9 mouse cellular contexts compared by ENCODE assay signal in the genomic region with DNA sequence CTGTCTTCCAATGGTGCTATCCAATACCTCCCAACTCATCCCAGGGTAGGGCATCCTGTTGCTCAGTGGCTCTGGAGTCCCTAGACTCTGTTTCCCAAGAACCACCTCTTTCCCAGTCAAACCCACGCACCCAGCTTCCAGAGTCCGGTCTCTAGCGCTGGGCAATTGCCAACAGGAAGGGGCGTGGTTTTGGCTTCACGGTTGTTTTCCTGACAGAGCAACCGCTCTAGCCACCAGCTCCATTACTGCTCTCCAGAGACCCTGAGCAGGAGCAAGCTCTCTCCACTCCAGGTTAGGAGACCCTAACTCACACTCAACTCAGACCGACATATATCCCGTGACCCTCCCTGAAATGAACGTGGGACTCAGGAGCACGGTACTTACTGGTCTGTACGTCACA. TPM values are rescaled to one million over a fixed set of nuclear protein-coding genes. Genes with fewer than 3 reads are reported as not detected.
DNase-seq lines count a peak whose midpoint lies in the region; ATAC-seq and TF ChIP-seq lines count a peak whose summit lies in the region.
"Had no signal": no experiment of that assay in that cellular context is flagged by ENCODE, and none has a peak within 500 bp of the region (broad histone marks: within the 10 kb centered on the region; RNA-seq: fewer than 3 reads in every experiment).

No protein-coding gene starts in this region.

- H3K9me3 ChIP-seq in intestine, postnatal 0 days (ENCODE audit: control insufficient read depth), result no peaks in the 10 kb centered on the region
- H3K9me3 ChIP-seq in stomach, embryonic 15.5 days, result no peaks in the 10 kb centered on the region
- no peaks in the 10 kb centered on the region for H3K9me3 ChIP-seq in midbrain, embryonic 11.5 days (ENCODE audit: control insufficient read depth, low read length)
- H3K9me3 ChIP-seq: embryonic facial prominence, embryonic 12.5 days had no signal

- H3K27me3 ChIP-seq in intestine, postnatal 0 days (replicated peaks; ENCODE audit: control insufficient read depth, insufficient read depth, low read length), result no peaks in the 10 kb centered on the region
- no peaks in the 10 kb centered on the region for H3K27me3 ChIP-seq in stomach, embryonic 15.5 days (replicated peaks)
- no peaks in the 10 kb centered on the region for H3K27me3 ChIP-seq in midbrain, embryonic 11.5 days (ENCODE audit: control insufficient read depth, insufficient read depth, low read length)
- H3K27me3 ChIP-seq: embryonic facial prominence, embryonic 12.5 days had no signal

- TF ChIP-seq POLR2A in lung, adult 2 months (IDR thresholded peaks at IDR 0.05; ENCODE audit: borderline replicate concordance, extremely low read depth, low read depth, low read length), result peak; percentile 97; the same call in 1 of the 2 replicates

- WGBS in intestine, postnatal 0 days, result 61% methylated on average over 11 of the region's 11 CpGs
- WGBS in lung, adult 2 months, result 32% methylated on average over 11 of the region's 11 CpGs
- WGBS in stomach, embryonic 15.5 days, result 67% methylated on average over 11 of the region's 11 CpGs
- 86% methylated on average over 11 of the region's 11 CpGs for WGBS in midbrain, embryonic 11.5 days

- H3K36me3 ChIP-seq in intestine, postnatal 0 days (ENCODE audit: control insufficient read depth, insufficient read depth), result no peaks in the 10 kb centered on the region
- no peaks in the 10 kb centered on the region for H3K36me3 ChIP-seq in stomach, embryonic 15.5 days
- H3K36me3 ChIP-seq in midbrain, embryonic 11.5 days (ENCODE audit: control insufficient read depth, insufficient read depth, low read length), result no peaks in the 10 kb centered on the region
- H3K36me3 ChIP-seq: embryonic facial prominence, embryonic 12.5 days had no signal

- no peak for TF ChIP-seq CTCF in intestine, postnatal 0 days (IDR thresholded peaks at IDR 0.05; ENCODE audit: low read depth)
- TF ChIP-seq CTCF in lung, adult 2 months (IDR thresholded peaks at IDR 0.05; ENCODE audit: insufficient read depth, low read length), result no peak

- peak overlapping the region; percentile 37 for H3K4me2 ChIP-seq in intestine, postnatal 0 days (replicated peaks; ENCODE audit: low read depth)
- peak overlapping the region; percentile 35; the same call in 1 of the 2 replicates for H3K4me2 ChIP-seq in stomach, embryonic 15.5 days
- no peak overlapping the region for H3K4me2 ChIP-seq in midbrain, embryonic 11.5 days
- H3K4me2 ChIP-seq: embryonic facial prominence, embryonic 12.5 days had no signal

- no peak overlapping the region for H3K27ac ChIP-seq in intestine, postnatal 0 days (ENCODE audit: low read depth, low read length)
- no peak overlapping the region for H3K27ac ChIP-seq in stomach, embryonic 15.5 days
- no peak overlapping the region for H3K27ac ChIP-seq in midbrain, embryonic 11.5 days (ENCODE audit: low read depth, low read length)
- H3K27ac ChIP-seq: embryonic facial prominence, embryonic 12.5 days had no signal

- 0 out of 2 replicates have a peak overlapping the region, but pooled peaks have one; percentile 9 for H3K4me3 ChIP-seq in intestine, postnatal 0 days (ENCODE audit: low read depth, low read length)
- peak overlapping the region; percentile 87 for H3K4me3 ChIP-seq in lung, adult 2 months (replicated peaks; ENCODE audit: extremely low read depth, low read depth, low read length)
- no peak overlapping the region for H3K4me3 ChIP-seq in stomach, embryonic 15.5 days (replicated peaks)
- no peak overlapping the region for H3K4me3 ChIP-seq in midbrain, embryonic 11.5 days (ENCODE audit: low read depth, low read length)
- H3K4me3 ChIP-seq: embryonic facial prominence, embryonic 12.5 days had no signal

- peak; percentile 25; the same call in 1 of the 2 replicates for ATAC-seq in intestine, postnatal 0 days
- no peak for ATAC-seq in stomach, embryonic 15.5 days (ENCODE audit: insufficient read depth, low FRiP score, low read depth)
- no peak for ATAC-seq in midbrain, embryonic 11.5 days (ENCODE audit: low FRiP score)

- H3K4me1 ChIP-seq in intestine, postnatal 0 days (replicated peaks; ENCODE audit: control insufficient read depth, insufficient read depth, low read length), result no peaks in the 10 kb centered on the region
- H3K4me1 ChIP-seq in lung, adult 2 months (ENCODE audit: control insufficient read depth, insufficient read depth, low read length), result no peaks in the 10 kb centered on the region
- H3K4me1 ChIP-seq in stomach, embryonic 15.5 days, result peaks cover 5% of the 10 kb centered on the region; the same call in 1 of the 2 replicates
- no peaks in the 10 kb centered on the region for H3K4me1 ChIP-seq in midbrain, embryonic 11.5 days (ENCODE audit: control insufficient read depth, insufficient read depth, low read length)
- H3K4me1 ChIP-seq: embryonic facial prominence, embryonic 12.5 days had no signal

- no peak overlapping the region for H3K9ac ChIP-seq in intestine, postnatal 0 days (ENCODE audit: low read depth, low read length)
- no peak overlapping the region for H3K9ac ChIP-seq in stomach, embryonic 15.5 days
- no peak overlapping the region for H3K9ac ChIP-seq in midbrain, embryonic 11.5 days (ENCODE audit: low read length)
- H3K9ac ChIP-seq: embryonic facial prominence, embryonic 12.5 days had no signal

- DNase-seq in R1 (ENCODE audit: low read depth, low spot score), result peak; percentile 30
- peak; percentile 81 to 85 for DNase-seq in adrenal gland, postnatal 36 days
- DNase-seq in gastrocnemius, adult 8-10 months (ENCODE audit: low spot score in 2 of 2), result peak; percentile 69 to 82
- peak; percentile 80 for DNase-seq in lung, adult 2 months
- no peak for DNase-seq in midbrain, embryonic 11.5 days (ENCODE audit: low spot score, missing footprints)
- no peak for DNase-seq in left cerebral cortex, adult 9 months (ENCODE audit: low spot score in 2 of 2)

RNA-seq across cellular contexts. Expression of a gene that starts 13.2 kb away (rescaled TPM):
- total RNA-seq in adrenal gland, postnatal 36 days (2021), result under 1 TPM; 0.23 to 0.86 TPM
- under 1 TPM in 3 of 4 experiments, not detected in 1; 0.05 to 0.16 (median 0.07) TPM for total RNA-seq in gastrocnemius, adult 8-10 months (2022)
- polyA plus RNA-seq in intestine, postnatal 0 days (2015; fragmentation: Nextera tagmentation; extraction: Ambion mirVana), result 0.63 and 0.94 TPM in 2 replicates
- polyA plus RNA-seq in lung, adult 2 months (2012; rRNA removed), result 1.9 and 2.4 TPM in 2 replicates
- polyA plus RNA-seq in stomach, embryonic 15.5 days (2015; fragmentation: Nextera tagmentation; extraction: Ambion mirVana), result 0.59 and 1.1 TPM in 2 replicates
- polyA plus RNA-seq in midbrain, embryonic 11.5 days (2014; fragmentation: Nextera tagmentation; extraction: Ambion mirVana), result 0.04 TPM in 1 of 2 replicates, not detected in the other

RNA-seq across cellular contexts. Expression of a gene that starts 17.2 kb away (rescaled TPM):
- total RNA-seq in adrenal gland, postnatal 36 days (2021), result under 1 TPM in 1 of 2 experiments, not detected in 1; 0.82 TPM
- not detected for total RNA-seq in gastrocnemius, adult 8-10 months (2022)
- 0.46 TPM in 1 of 2 replicates, not detected in the other for polyA plus RNA-seq in intestine, postnatal 0 days (2015; fragmentation: Nextera tagmentation; extraction: Ambion mirVana)
- polyA plus RNA-seq in lung, adult 2 months (2012; rRNA removed), result 2.4 and 4.2 TPM in 2 replicates
- 0.23 and 0.48 TPM in 2 replicates for polyA plus RNA-seq in stomach, embryonic 15.5 days (2015; fragmentation: Nextera tagmentation; extraction: Ambion mirVana)
- 0.29 TPM in 1 of 2 replicates, not detected in the other for polyA plus RNA-seq in midbrain, embryonic 11.5 days (2014; fragmentation: Nextera tagmentation; extraction: Ambion mirVana)

RNA-seq across cellular contexts. Expression of a gene that starts 38.6 kb away (rescaled TPM):
- 10 to 100 TPM in 1 of 2 experiments, 1 to 10 TPM in 1; 9.2 to 10.8 TPM for total RNA-seq in adrenal gland, postnatal 36 days (2021)
- total RNA-seq in gastrocnemius, adult 8-10 months (2022), result 1 to 10 TPM; 2.8 to 3.8 (median 2.9) TPM
- polyA plus RNA-seq in intestine, postnatal 0 days (2015; fragmentation: Nextera tagmentation; extraction: Ambion mirVana), result 2.2 and 2.3 TPM in 2 replicates
- 17.1 and 20.8 TPM in 2 replicates for polyA plus RNA-seq in lung, adult 2 months (2012; rRNA removed)
- 6.2 and 7.2 TPM in 2 replicates for polyA plus RNA-seq in stomach, embryonic 15.5 days (2015; fragmentation: Nextera tagmentation; extraction: Ambion mirVana)
- 8.3 and 8.6 TPM in 2 replicates for polyA plus RNA-seq in midbrain, embryonic 11.5 days (2014; fragmentation: Nextera tagmentation; extraction: Ambion mirVana)

RNA-seq across cellular contexts. Expression of a gene that starts 38.9 kb away (rescaled TPM):
- 10 to 100 TPM; 18.4 to 18.8 TPM for total RNA-seq in adrenal gland, postnatal 36 days (2021)
- total RNA-seq in gastrocnemius, adult 8-10 months (2022), result 1 to 10 TPM; 4.0 to 7.4 (median 6.1) TPM
- 22.3 and 25.6 TPM in 2 replicates for polyA plus RNA-seq in intestine, postnatal 0 days (2015; fragmentation: Nextera tagmentation; extraction: Ambion mirVana)
- 26.1 and 31.8 TPM in 2 replicates for polyA plus RNA-seq in lung, adult 2 months (2012; rRNA removed)
- 36.1 and 38.5 TPM in 2 replicates for polyA plus RNA-seq in stomach, embryonic 15.5 days (2015; fragmentation: Nextera tagmentation; extraction: Ambion mirVana)
- 33.3 and 37.6 TPM in 2 replicates for polyA plus RNA-seq in midbrain, embryonic 11.5 days (2014; fragmentation: Nextera tagmentation; extraction: Ambion mirVana)

RNA-seq across cellular contexts. Expression of a gene that starts 58.9 kb away (rescaled TPM):
- 10 to 100 TPM in 1 of 2 experiments, 1 to 10 TPM in 1; 6.3 to 10.4 TPM for total RNA-seq in adrenal gland, postnatal 36 days (2021)
- 10 to 100 TPM; 13.0 to 18.3 (median 14.1) TPM for total RNA-seq in gastrocnemius, adult 8-10 months (2022)
- polyA plus RNA-seq in intestine, postnatal 0 days (2015; fragmentation: Nextera tagmentation; extraction: Ambion mirVana), result 9.9 and 11.9 TPM in 2 replicates
- polyA plus RNA-seq in lung, adult 2 months (2012; rRNA removed), result 120 and 133 TPM in 2 replicates
- 17.0 and 20.0 TPM in 2 replicates for polyA plus RNA-seq in stomach, embryonic 15.5 days (2015; fragmentation: Nextera tagmentation; extraction: Ambion mirVana)
- polyA plus RNA-seq in midbrain, embryonic 11.5 days (2014; fragmentation: Nextera tagmentation; extraction: Ambion mirVana), result 11.7 and 13.5 TPM in 2 replicates

Comparison
In these comparisons a context has a peak if more than half of its experiments do, and no peak if none do; other contexts are left out.
1. DNase-seq: peak in R1 (single experiment), adrenal gland, postnatal 36 days (2 of 2), gastrocnemius, adult 8-10 months (2 of 2) and lung, adult 2 months (single experiment); none in midbrain, embryonic 11.5 days (single experiment) and left cerebral cortex, adult 9 months (0 of 2).
2. H3K4me3 ChIP-seq: peak in intestine, postnatal 0 days (single experiment) and lung, adult 2 months (single experiment); none in stomach, embryonic 15.5 days (single experiment) and midbrain, embryonic 11.5 days (single experiment).